Mouse (Mus musculus): ENCODE results near the gene Lfng. TPM values are rescaled to one million over a fixed set of nuclear protein-coding genes. Genes with fewer than 3 reads are reported as not detected.
A peak's percentile ranks its signal among the peaks of the same experiment; 100 is the strongest.

Gene Lfng
- polyA plus RNA-seq, 1 experiment from 2014 or later = 34.1 TPM

DNA sequence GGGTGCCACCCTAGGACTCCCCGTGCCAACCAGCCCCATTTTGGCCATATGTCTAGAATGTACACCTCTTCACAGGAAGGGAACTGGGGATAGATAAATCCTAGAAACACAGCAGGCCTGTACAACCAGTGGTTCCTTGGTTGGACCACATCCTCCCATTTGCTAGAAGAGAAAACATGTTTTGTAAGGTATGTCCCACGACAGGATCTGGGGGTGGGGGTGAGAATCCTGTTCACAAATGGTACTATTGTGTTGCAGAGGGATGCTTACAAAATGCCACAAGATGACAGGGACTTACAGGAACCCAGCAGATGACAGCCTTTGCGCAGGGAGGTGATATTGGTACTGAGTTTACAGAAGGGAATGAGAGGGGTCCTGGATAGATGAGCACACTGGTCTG, 30.9 kb downstream of the Lfng start:
- H3K27ac ChIP-seq (ENCODE audit: low read depth, low read length) = no peak overlapping the region
- peaks cover 2% of the 10 kb centered on the region; the same call in 1 of the 2 replicates for H3K4me1 ChIP-seq (replicated peaks; ENCODE audit: control insufficient read depth, insufficient read depth, low read length)
- 89% methylated on average over 3 of the region's 3 CpGs for whole genome bisulfite sequencing
- no peak for DNase-seq (ENCODE audit: low spot score)
- H3K36me3 ChIP-seq (ENCODE audit: control insufficient read depth, insufficient read depth, low read length) = peaks cover 8% of the 10 kb centered on the region
- no peaks in the 10 kb centered on the region for H3K9me3 ChIP-seq (ENCODE audit: control insufficient read depth, low read length)
- H3K4me2 ChIP-seq (replicated peaks; ENCODE audit: low read depth, low read length) = no peak overlapping the region
- no peak for ATAC-seq (ENCODE audit: low FRiP score)
- H3K4me3 ChIP-seq (ENCODE audit: low read depth, low read length) = no peak overlapping the region
- no peaks in the 10 kb centered on the region for H3K27me3 ChIP-seq (ENCODE audit: control insufficient read depth, insufficient read depth, low read length)
- H3K9ac ChIP-seq (ENCODE audit: low read depth, low read length) = no peak overlapping the region

DNA sequence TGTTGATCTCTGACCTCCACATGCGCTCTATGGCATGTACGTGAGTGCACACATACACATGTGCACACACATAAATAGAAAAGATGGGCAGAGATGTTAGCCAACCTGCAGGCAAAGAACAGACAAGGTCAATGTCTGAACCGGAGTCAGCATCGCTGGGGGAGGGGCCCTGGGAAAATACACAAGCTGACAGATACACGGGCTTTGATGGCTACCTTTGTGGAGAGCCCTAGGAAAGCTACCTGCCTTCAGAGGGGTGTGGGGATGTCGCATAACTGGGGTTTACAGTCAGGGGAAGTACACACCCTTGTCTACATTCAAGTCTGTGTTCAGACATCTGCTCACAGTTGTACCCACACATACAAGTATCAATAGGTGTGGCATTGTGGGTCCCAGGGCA, 31.4 kb downstream of the Lfng start:
- Histone ChIP-seq H3K9me3 (ENCODE audit: control insufficient read depth, low read length) (no peaks in the 10 kb centered on the region), H3K4me1 (replicated peaks; ENCODE audit: control insufficient read depth, insufficient read depth, low read length) (peaks cover 2% of the 10 kb centered on the region; the same call in 1 of the 2 replicates), H3K9ac (ENCODE audit: low read depth, low read length) (no peak overlapping the region), H3K36me3 (ENCODE audit: control insufficient read depth, insufficient read depth, low read length) (peaks cover 6% of the 10 kb centered on the region), H3K27me3 (ENCODE audit: control insufficient read depth, insufficient read depth, low read length) (no peaks in the 10 kb centered on the region), H3K4me3 (ENCODE audit: low read depth, low read length) (no peak overlapping the region), H3K27ac (ENCODE audit: low read depth, low read length) (no peak overlapping the region), H3K4me2 (replicated peaks; ENCODE audit: low read depth, low read length) (no peak overlapping the region)
- DNase-seq (ENCODE audit: low spot score) = no peak
- ATAC-seq (ENCODE audit: low FRiP score) = no peak
- WGBS = 96% methylated on average over 6 of the region's 6 CpGs

DNA sequence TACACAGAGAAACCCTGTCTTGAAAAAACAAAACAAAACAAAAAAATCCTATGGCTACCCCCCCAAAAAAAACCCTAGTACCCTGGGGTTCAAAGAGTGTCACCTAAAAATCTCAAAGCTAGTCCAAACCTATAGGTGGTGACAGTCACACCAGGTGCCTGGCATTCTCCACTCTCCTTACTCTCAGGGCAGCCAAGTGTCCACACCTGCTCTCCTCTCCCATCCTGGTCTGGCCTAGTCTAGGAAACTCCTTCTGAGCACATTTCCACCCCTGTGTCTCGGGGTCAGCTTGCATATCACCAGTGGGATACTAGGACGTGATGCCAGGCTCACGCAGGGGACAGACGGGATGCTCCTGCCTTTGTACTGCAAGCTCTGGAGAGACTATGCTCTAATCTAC, 32.2 kb downstream of the Lfng start:
- Histone ChIP-seq H3K27me3 (ENCODE audit: control insufficient read depth, insufficient read depth, low read length) (no peaks in the 10 kb centered on the region), H3K9ac (ENCODE audit: low read depth, low read length) (no peak overlapping the region), H3K27ac (ENCODE audit: low read depth, low read length) (no peak overlapping the region), H3K4me1 (replicated peaks; ENCODE audit: control insufficient read depth, insufficient read depth, low read length) (peaks cover 2% of the 10 kb centered on the region; the same call in 1 of the 2 replicates), H3K4me2 (replicated peaks; ENCODE audit: low read depth, low read length) (no peak overlapping the region), H3K36me3 (ENCODE audit: control insufficient read depth, insufficient read depth, low read length) (peaks cover 6% of the 10 kb centered on the region), H3K4me3 (ENCODE audit: low read depth, low read length) (no peak overlapping the region), H3K9me3 (ENCODE audit: control insufficient read depth, low read length) (no peaks in the 10 kb centered on the region)
- WGBS = 97% methylated on average over 4 of the region's 4 CpGs
- DNase-seq (ENCODE audit: low spot score) (no peak), ATAC-seq (ENCODE audit: low FRiP score) (no peak)

DNA sequence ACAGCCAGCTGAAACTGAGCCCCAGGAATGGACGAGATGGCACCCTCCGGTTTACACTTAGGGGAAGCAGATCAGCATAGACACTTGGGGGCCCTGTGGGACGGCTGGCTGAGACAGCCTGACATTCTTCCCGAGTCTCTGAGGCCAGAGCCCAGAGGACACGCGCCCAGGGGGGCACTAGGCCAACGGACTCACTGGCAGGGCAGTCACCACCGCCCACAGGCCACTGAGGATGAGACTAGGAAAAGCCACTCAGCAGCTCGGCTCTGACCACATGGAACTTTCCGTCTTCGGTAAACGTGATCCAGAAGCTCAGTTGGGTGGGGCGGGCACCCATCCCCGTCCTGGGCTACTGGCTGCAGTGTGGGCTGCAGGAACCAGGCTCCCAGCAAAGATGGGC, 32.8 kb downstream of the Lfng start:
- DNase-seq (ENCODE audit: low spot score) (no peak), ATAC-seq (ENCODE audit: low FRiP score) (no peak)
- 89% methylated on average over 14 of the region's 14 CpGs for WGBS
- peaks cover 2% of the 10 kb centered on the region; the same call in 1 of the 2 replicates for H3K4me1 ChIP-seq (replicated peaks; ENCODE audit: control insufficient read depth, insufficient read depth, low read length)
- H3K27me3 ChIP-seq (ENCODE audit: control insufficient read depth, insufficient read depth, low read length) = no peaks in the 10 kb centered on the region
- H3K27ac ChIP-seq (ENCODE audit: low read depth, low read length) = no peak overlapping the region
- H3K9me3 ChIP-seq (ENCODE audit: control insufficient read depth, low read length) = no peaks in the 10 kb centered on the region
- no peak overlapping the region for H3K4me2 ChIP-seq (replicated peaks; ENCODE audit: low read depth, low read length)
- H3K9ac ChIP-seq (ENCODE audit: low read depth, low read length) = no peak overlapping the region
- H3K36me3 ChIP-seq (ENCODE audit: control insufficient read depth, insufficient read depth, low read length) = peaks cover 3% of the 10 kb centered on the region
- H3K4me3 ChIP-seq (ENCODE audit: low read depth, low read length) = no peak overlapping the region

DNA sequence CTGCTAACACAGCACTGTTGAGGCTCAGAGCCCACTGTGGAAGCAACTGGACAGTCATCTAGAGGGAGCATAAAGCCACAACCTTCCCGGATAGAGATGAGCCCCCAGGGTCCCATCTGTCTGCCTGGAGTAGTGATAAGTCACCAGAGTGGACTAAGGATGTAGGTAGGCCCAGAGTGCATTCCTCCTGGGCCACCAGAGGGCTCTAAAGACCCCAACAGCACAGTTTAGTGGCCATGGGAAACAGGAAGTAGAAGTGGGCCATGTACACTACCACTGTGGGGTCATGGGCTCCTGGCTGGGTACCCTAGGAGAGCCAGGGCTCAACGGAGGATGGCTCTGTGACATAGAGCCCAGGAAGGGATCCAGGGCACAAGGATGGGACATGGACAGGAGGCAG, 33.7 kb downstream of the Lfng start:
- Histone ChIP-seq H3K4me1 (replicated peaks; ENCODE audit: control insufficient read depth, insufficient read depth, low read length) (peaks cover 2% of the 10 kb centered on the region; the same call in 1 of the 2 replicates), H3K36me3 (ENCODE audit: control insufficient read depth, insufficient read depth, low read length) (peaks cover 2% of the 10 kb centered on the region; the same call in 1 of the 2 replicates), H3K9ac (ENCODE audit: low read depth, low read length) (no peak overlapping the region), H3K4me2 (replicated peaks; ENCODE audit: low read depth, low read length) (no peak overlapping the region), H3K27me3 (ENCODE audit: control insufficient read depth, insufficient read depth, low read length) (no peaks in the 10 kb centered on the region), H3K9me3 (ENCODE audit: control insufficient read depth, low read length) (no peaks in the 10 kb centered on the region), H3K27ac (ENCODE audit: low read depth, low read length) (no peak overlapping the region), H3K4me3 (ENCODE audit: low read depth, low read length) (no peak overlapping the region)
- no peak for ATAC-seq (ENCODE audit: low FRiP score)
- WGBS = 65% methylated on average over 2 of the region's 2 CpGs
- DNase-seq (ENCODE audit: low spot score) = no peak

DNA sequence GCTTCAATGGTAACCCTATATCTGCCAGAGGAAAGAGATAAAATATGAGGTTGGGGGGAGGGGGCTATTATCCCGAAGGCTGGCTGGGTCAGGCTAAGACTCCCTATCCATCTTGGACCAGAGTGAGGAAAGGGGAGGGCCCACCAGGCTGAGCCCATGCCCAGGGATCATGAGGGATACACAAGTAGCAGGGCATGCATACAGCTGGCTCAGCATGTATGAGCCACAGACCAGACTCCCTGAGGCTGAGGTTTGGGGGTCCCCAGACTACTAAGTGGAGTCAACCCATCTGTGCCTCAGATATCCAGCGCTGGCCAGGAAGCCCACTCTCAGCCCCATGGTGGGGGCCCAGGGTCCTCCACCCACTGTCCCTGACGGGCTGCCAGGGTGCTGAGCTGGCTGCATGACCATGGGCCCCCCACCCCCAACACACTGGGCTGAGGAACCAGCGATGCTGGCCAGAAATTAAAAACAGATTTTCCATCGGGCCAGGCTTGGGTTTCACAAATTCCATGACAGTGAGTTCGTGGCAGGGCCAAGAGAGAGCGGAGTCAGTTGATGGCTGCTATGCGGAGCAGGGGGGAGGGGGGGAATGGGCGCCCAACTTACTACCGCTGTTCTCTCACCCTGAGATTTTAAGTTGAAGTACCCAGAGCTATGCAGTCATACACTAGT, 34.3 kb downstream of the Lfng start:
- no peak overlapping the region for H3K9ac ChIP-seq (ENCODE audit: low read depth, low read length)
- H3K4me2 ChIP-seq (replicated peaks; ENCODE audit: low read depth, low read length) = no peak overlapping the region
- H3K27ac ChIP-seq (ENCODE audit: low read depth, low read length) = no peak overlapping the region
- H3K9me3 ChIP-seq (ENCODE audit: control insufficient read depth, low read length) = no peaks in the 10 kb centered on the region
- H3K27me3 ChIP-seq (ENCODE audit: control insufficient read depth, insufficient read depth, low read length) = no peaks in the 10 kb centered on the region
- peaks cover 6% of the 10 kb centered on the region; the same call in 1 of the 2 replicates for H3K36me3 ChIP-seq (ENCODE audit: control insufficient read depth, insufficient read depth, low read length)
- peak; percentile 26; the same call in 1 of the 2 replicates for ATAC-seq (ENCODE audit: low FRiP score)
- no peak for DNase-seq (ENCODE audit: low spot score)
- peaks cover 6% of the 10 kb centered on the region; the same call in 1 of the 2 replicates for H3K4me1 ChIP-seq (replicated peaks; ENCODE audit: control insufficient read depth, insufficient read depth, low read length)
- WGBS = 71% methylated on average over 10 of the region's 10 CpGs
- H3K4me3 ChIP-seq (ENCODE audit: low read depth, low read length) = no peak overlapping the region

DNA sequence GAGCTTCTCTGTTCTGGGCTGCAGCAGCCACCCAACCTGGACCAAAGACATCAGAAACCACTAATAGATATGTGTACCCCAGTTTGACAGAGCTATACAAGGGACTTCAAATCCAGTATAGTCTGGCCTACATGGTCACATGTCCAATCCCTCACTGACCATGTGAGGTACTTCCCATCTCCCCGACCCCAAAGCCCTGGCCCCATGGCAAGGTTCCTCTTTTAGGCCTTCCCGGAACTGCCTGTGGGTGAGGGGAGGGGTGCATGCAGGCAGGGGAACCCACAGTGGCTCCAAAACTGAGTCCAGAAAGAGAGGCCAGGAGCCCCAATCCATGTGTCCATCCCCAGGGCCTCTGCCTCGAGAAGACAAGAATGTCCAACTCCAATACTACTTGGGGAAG, 35.0 kb downstream of the Lfng start:
- H3K4me2 ChIP-seq (replicated peaks; ENCODE audit: low read depth, low read length) = no peak overlapping the region
- H3K36me3 ChIP-seq (ENCODE audit: control insufficient read depth, insufficient read depth, low read length) = peaks cover 6% of the 10 kb centered on the region; the same call in 1 of the 2 replicates
- WGBS = 70% methylated on average over 3 of the region's 3 CpGs

DNA sequence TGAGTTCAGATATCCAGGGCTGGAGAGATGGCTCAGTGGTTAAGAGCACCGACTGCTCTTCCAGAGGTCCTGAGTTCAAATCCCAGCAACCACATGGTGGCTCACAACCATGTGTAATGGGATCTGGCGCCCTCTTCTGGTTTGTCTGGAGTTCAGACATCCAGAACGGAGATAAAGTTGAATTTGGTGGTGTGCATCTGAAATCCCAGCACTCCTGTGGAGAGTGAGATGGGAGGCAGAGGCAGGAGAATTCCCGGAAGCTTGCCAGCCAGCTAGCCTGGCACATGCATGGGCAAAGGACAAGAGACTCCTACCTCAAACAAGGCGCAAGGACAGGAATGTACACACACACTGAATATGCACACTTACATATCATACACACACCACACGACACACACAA, 37.1 kb downstream of the Lfng start:
- peaks cover 12% of the 10 kb centered on the region for H3K4me1 ChIP-seq (replicated peaks; ENCODE audit: control insufficient read depth, insufficient read depth, low read length)

More for the DNA sequence above, 35.0 kb downstream of the Lfng start:
- Histone ChIP-seq H3K27ac (ENCODE audit: low read depth, low read length) (no peak overlapping the region), H3K9ac (ENCODE audit: low read depth, low read length) (no peak overlapping the region), H3K9me3 (ENCODE audit: control insufficient read depth, low read length) (no peaks in the 10 kb centered on the region), H3K27me3 (ENCODE audit: control insufficient read depth, insufficient read depth, low read length) (no peaks in the 10 kb centered on the region), H3K4me3 (ENCODE audit: low read depth, low read length) (no peak overlapping the region), H3K4me1 (replicated peaks; ENCODE audit: control insufficient read depth, insufficient read depth, low read length) (peaks cover 10% of the 10 kb centered on the region; the same call in 1 of the 2 replicates)
- no peak for DNase-seq (ENCODE audit: low spot score)
- no peak for ATAC-seq (ENCODE audit: low FRiP score)

DNA sequence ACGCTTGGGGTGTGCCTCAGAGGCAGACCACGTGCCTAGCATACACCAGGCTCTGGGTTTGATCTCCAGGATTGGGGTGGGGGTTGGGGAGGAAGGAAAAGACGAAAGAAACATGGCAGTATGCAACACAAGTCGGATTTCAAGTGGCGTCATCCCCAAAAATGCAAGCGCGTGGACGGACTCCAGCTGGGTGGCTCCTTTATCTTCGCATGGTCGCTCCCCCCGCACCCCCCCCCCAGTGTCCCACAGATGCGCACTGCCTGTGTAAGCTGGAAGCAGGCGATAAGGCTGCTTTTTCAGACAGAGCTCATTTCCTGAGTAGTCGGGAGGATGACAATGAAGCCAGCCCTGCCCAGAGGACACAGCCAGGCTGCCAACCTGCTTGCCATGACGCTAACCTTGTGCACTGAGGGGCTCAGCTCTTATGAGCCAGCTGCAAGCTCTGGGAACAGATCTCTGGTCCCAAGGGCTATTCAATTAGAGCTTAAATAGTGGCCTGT, 37.6 kb downstream of the Lfng start:
- Histone ChIP-seq H3K4me2 (replicated peaks; ENCODE audit: low read depth, low read length) (no peak overlapping the region), H3K9ac (ENCODE audit: low read depth, low read length) (no peak overlapping the region), H3K4me3 (ENCODE audit: low read depth, low read length) (no peak overlapping the region), H3K27ac (ENCODE audit: low read depth, low read length) (peak overlapping the region; percentile 36; the same call in 1 of the 2 replicates), H3K9me3 (ENCODE audit: control insufficient read depth, low read length) (no peaks in the 10 kb centered on the region), H3K27me3 (ENCODE audit: control insufficient read depth, insufficient read depth, low read length) (no peaks in the 10 kb centered on the region), H3K36me3 (ENCODE audit: control insufficient read depth, insufficient read depth, low read length) (peaks cover 6% of the 10 kb centered on the region; the same call in 1 of the 2 replicates), H3K4me1 (replicated peaks; ENCODE audit: control insufficient read depth, insufficient read depth, low read length) (peaks cover 16% of the 10 kb centered on the region)
- no peak for ATAC-seq (ENCODE audit: low FRiP score)
- WGBS = 87% methylated on average over 15 of the region's 15 CpGs
- DNase-seq (ENCODE audit: low spot score) = no peak

More for the DNA sequence above, 37.1 kb downstream of the Lfng start:
- H3K4me2 ChIP-seq (replicated peaks; ENCODE audit: low read depth, low read length) = no peak overlapping the region
- H3K27ac ChIP-seq (ENCODE audit: low read depth, low read length) = no peak overlapping the region
- no peak for DNase-seq (ENCODE audit: low spot score)
- no peaks in the 10 kb centered on the region for H3K9me3 ChIP-seq (ENCODE audit: control insufficient read depth, low read length)
- H3K36me3 ChIP-seq (ENCODE audit: control insufficient read depth, insufficient read depth, low read length) = peaks cover 6% of the 10 kb centered on the region; the same call in 1 of the 2 replicates
- H3K4me3 ChIP-seq (ENCODE audit: low read depth, low read length) = no peak overlapping the region
- no peaks in the 10 kb centered on the region for H3K27me3 ChIP-seq (ENCODE audit: control insufficient read depth, insufficient read depth, low read length)
- no peak for ATAC-seq (ENCODE audit: low FRiP score)
- H3K9ac ChIP-seq (ENCODE audit: low read depth, low read length) = no peak overlapping the region
- WGBS = 95% methylated on average over 6 of the region's 6 CpGs
